ENCODE assay signal across 9 mouse cellular contexts in genomic region chr11:113283376-113283811, GRCm38 (mm10).
DNase-seq lines count a peak whose midpoint lies in the region; ATAC-seq and TF ChIP-seq lines count a peak whose summit lies in the region.
"Had no signal": no experiment of that assay in that cellular context is flagged by ENCODE, and none has a peak within 500 bp of the region (broad histone marks: within the 10 kb centered on the region; RNA-seq: fewer than 3 reads in every experiment).

No protein-coding gene starts in this region.

- peak; percentile 16 for DNase-seq in adrenal gland, adult 2 months
- DNase-seq in adrenal gland, postnatal 4 days (ENCODE audit: low spot score in 2 of 2) = no peak
- peak; percentile 21 to 26 for DNase-seq in left cerebral cortex, adult 18-20 months (ENCODE audit: low spot score in 2 of 2)
- DNase-seq in left cerebral cortex, adult 2 months (ENCODE audit: extremely low spot score in 1 of 2, low spot score in 2 of 2) = no peak
- peak; percentile 38 for DNase-seq in kidney, postnatal 0 days (ENCODE audit: low spot score)
- DNase-seq in midbrain, postnatal 0 days (ENCODE audit: low spot score) = peak; percentile 67
- DNase-seq in thymus, adult 18-20 months = no peak

- H3K9ac ChIP-seq in kidney, postnatal 0 days (ENCODE audit: low read depth, low read length) = 0 out of 2 replicates have a peak overlapping the region, but pooled peaks have one; percentile 13
- no peak overlapping the region for H3K9ac ChIP-seq in midbrain, postnatal 0 days (replicated peaks; ENCODE audit: low read length, poor library complexity, severe bottlenecking)
- H3K9ac ChIP-seq: heart, embryonic 15.5 days had no signal

- intact Hi-C loops in left cerebral cortex, adult 2 months (cut with DNase I) = no loop called here

- no peak overlapping the region for H3K27ac ChIP-seq in left cerebral cortex, adult 2 months
- no peak overlapping the region for H3K27ac ChIP-seq in kidney, postnatal 0 days
- no peak overlapping the region for H3K27ac ChIP-seq in midbrain, postnatal 0 days (ENCODE audit: low read depth, low read length)
- H3K27ac ChIP-seq: heart, embryonic 15.5 days had no signal

- TF ChIP-seq CTCF in left cerebral cortex, adult 2 months (IDR thresholded peaks at IDR 0.05) = no peak
- no peak for TF ChIP-seq CTCF in kidney, postnatal 0 days (IDR thresholded peaks at IDR 0.05; ENCODE audit: low read depth)
- TF ChIP-seq CTCF in midbrain, postnatal 0 days (IDR thresholded peaks at IDR 0.05) = no peak

- no peak overlapping the region for H3K4me3 ChIP-seq in left cerebral cortex, adult 2 months
- H3K4me3 ChIP-seq in kidney, postnatal 0 days (replicated peaks; ENCODE audit: low read depth, low read length) = no peak overlapping the region
- no peak overlapping the region for H3K4me3 ChIP-seq in midbrain, postnatal 0 days (ENCODE audit: low read depth, low read length)
- H3K4me3 ChIP-seq: heart, embryonic 15.5 days had no signal

- WGBS in kidney, postnatal 0 days = 11% methylated on average over 11 of the region's 11 CpGs
- WGBS in midbrain, postnatal 0 days = 38% methylated on average over 11 of the region's 11 CpGs

- H3K27me3 ChIP-seq in kidney, postnatal 0 days (ENCODE audit: insufficient read depth, low read length) = no peaks in the 10 kb centered on the region
- H3K27me3 ChIP-seq in midbrain, postnatal 0 days (ENCODE audit: insufficient read depth, low read length) = 0 out of 2 replicates have a peak, but pooled peaks cover 3% of the 10 kb centered on the region
- H3K27me3 ChIP-seq: heart, embryonic 15.5 days had no signal

- H3K9me3 ChIP-seq in kidney, postnatal 0 days (replicated peaks; ENCODE audit: low read length) = no peaks in the 10 kb centered on the region
- no peaks in the 10 kb centered on the region for H3K9me3 ChIP-seq in midbrain, postnatal 0 days (ENCODE audit: low read length)
- H3K9me3 ChIP-seq: heart, embryonic 15.5 days had no signal

- H3K36me3 ChIP-seq in kidney, postnatal 0 days (ENCODE audit: insufficient read depth, low read length) = 0 out of 2 replicates have a peak, but pooled peaks cover 3% of the 10 kb centered on the region
- H3K36me3 ChIP-seq in midbrain, postnatal 0 days (ENCODE audit: insufficient read depth, low read length) = no peaks in the 10 kb centered on the region
- H3K36me3 ChIP-seq: heart, embryonic 15.5 days had no signal

- ATAC-seq in kidney, postnatal 0 days (replicated peaks; ENCODE audit: low FRiP score, low read depth) = no peak
- no peak for ATAC-seq in midbrain, postnatal 0 days (ENCODE audit: low FRiP score)
- ATAC-seq in frontal cortex, adult (ENCODE audit: low TSS enrichment) = no peak

- H3K4me1 ChIP-seq in kidney, postnatal 0 days (replicated peaks; ENCODE audit: insufficient read depth, low read length) = peaks cover 12% of the 10 kb centered on the region; the same call in 1 of the 2 replicates
- no peaks in the 10 kb centered on the region for H3K4me1 ChIP-seq in midbrain, postnatal 0 days (ENCODE audit: insufficient read depth, low read length)

- H3K4me2 ChIP-seq in kidney, postnatal 0 days (ENCODE audit: low read length) = peak overlapping the region; percentile 27; the same call in 1 of the 2 replicates
- no peak overlapping the region for H3K4me2 ChIP-seq in midbrain, postnatal 0 days (ENCODE audit: low read depth, low read length, poor library complexity, severe bottlenecking)
- H3K4me2 ChIP-seq: heart, embryonic 15.5 days had no signal

Comparison
In these comparisons a context has a peak if more than half of its experiments do, and no peak if none do; other contexts are left out.
1. DNase-seq: peak in adrenal gland, adult 2 months (single experiment), left cerebral cortex, adult 18-20 months (2 of 2), kidney, postnatal 0 days (single experiment) and midbrain, postnatal 0 days (single experiment); none in adrenal gland, postnatal 4 days (0 of 2), left cerebral cortex, adult 2 months (0 of 2) and thymus, adult 18-20 months (0 of 2).